Mouse (Mus musculus) ES-E14 (cell line): ENCODE results near the gene Cenpn.

Experiments used
- CHD2 ChIP-seq: IDR thresholded peaks from 2 replicates; pipeline ENCODE4 v1.6.1; 2014; ENCODE audit warnings: mild to moderate bottlenecking, low read depth, low read length, inconsistent platforms
- HCFC1 ChIP-seq: IDR thresholded peaks from 2 replicates; pipeline ENCODE4 v1.6.1; 2012; ENCODE audit warnings: low read length, inconsistent platforms, borderline replicate concordance; ENCODE audit not compliant: insufficient read depth
- MAFK ChIP-seq: IDR thresholded peaks from 2 replicates; pipeline ENCODE4 v1.6.1; 2014; ENCODE audit warnings: mild to moderate bottlenecking, low read depth, low read length, inconsistent platforms; ENCODE audit not compliant: insufficient read depth
- ZC3H11A ChIP-seq: IDR thresholded peaks from 2 replicates; pipeline ENCODE4 v1.6.1; 2012; ENCODE audit warnings: low read depth, mild to moderate bottlenecking, inconsistent platforms, low read length, borderline replicate concordance
- ZNF384 ChIP-seq: IDR thresholded peaks from 2 replicates; pipeline ENCODE4 v1.6.1; 2012; ENCODE audit warnings: low read depth, low read length, inconsistent platforms

DNA sequence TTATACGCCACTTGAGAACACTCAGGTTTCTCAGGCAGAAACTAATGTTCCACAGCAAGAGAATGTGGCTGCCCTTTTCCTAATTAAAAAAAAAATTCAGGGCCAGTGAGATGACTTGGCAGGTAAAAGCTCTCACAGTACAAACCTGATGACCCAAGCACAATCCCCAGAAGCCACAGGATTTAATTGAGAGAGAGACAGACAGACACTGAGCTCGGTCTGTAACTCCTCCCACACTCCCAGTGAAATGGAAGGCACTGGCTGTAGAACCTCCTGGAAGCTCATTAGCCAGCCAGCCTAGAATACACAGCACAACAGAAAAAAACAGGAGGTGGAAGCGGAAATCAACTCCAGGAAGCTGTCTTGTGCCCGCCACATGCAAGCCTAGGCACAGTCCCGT is 54.1 kb downstream of the Cenpn start:
- TF ChIP-seq ZNF384 (no peak), MAFK (no peak), ZC3H11A (no peak), CHD2 (no peak), HCFC1 (no peak)
